Mouse (Mus musculus) adrenal gland, adult (tissue): ENCODE measurements at regions not wholly inside any gene's neighbourhood (a gene's known extent, or its start where the extent isn't known, plus 50 kb on each side); places are given as distances from the start of the nearest gene placed in this dataset.

Experiments used
- DNase-seq, 2 experiments: peaks; one replicate each; pipeline ENCODE4 v3.0.0; 2022 to 2023; ENCODE audit warnings: low spot score in 1 of 2; ENCODE audit not compliant: inconsistent age in 2 of 2

DNA sequence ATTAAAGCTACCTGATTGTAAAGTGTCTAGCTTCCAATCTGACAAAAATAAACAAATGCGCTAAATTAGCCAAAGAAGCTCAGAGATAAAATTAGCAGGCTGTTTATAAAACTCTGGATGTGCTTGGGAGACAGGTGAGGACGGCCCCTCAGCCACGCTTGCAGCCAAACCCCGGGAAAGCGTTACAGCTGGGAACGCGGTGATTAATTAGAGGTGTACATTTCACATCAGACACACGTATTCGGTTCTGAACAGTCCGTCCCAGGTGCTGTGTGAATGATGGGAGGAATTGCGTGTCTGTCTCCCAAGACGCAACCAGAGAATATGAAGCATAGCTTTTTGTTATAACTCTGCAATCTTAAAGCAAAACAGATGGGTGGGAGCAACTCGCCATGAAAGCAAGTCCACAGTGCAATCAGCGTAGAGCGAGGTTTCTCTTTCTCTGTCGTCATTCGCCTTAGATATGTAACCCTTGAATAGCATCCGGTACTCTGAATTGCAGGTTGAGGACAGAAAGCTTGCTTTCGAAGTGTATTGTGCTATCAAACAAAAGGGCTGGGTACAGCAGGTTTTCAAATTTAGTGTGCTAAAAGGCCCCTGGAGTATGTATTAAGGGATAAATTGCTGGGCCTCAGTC, 123.0 kb upstream of the Fn1 start:
- DNase-seq = no peak

DNA sequence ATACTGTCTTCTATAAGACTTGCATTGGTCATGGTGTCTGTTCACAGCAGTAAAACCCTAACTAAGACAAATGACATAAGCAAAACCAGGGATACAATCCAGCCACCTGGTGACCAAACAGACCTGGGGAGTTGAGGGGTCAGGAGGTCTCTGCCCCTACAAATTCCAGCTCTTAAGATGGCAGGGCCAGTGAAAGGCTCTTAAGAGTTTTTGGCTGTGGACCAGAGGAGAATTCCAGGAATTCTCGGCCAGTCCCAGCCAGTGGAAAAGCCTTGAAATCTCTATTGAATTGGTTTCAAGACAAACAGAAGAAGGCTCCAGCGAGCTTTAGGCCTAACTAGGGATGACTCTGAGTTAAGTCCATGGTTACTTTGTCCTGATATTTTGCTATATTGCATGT, 119.5 kb upstream of the Fn1 start:
- DNase-seq = no peak

DNA sequence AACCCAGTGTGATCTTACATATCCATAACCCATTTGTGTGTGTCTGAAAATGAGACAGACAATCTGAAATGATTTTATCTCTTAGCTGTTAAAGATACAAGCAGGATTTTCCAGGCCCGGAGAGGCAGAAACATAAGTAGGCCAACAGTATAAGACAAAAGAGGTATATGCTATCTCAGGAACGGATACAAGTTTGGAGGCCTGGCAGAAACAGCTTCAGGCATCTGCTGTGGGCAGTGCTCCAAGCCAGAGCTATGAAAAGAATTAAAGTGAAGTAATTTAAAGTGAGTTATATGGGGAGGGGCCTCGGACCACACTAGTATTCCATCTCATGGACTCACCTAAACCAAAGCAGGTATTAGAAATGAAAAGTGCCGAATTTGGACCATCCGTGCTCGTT, 118.8 kb upstream of the Fn1 start:
- no peak for DNase-seq

DNA sequence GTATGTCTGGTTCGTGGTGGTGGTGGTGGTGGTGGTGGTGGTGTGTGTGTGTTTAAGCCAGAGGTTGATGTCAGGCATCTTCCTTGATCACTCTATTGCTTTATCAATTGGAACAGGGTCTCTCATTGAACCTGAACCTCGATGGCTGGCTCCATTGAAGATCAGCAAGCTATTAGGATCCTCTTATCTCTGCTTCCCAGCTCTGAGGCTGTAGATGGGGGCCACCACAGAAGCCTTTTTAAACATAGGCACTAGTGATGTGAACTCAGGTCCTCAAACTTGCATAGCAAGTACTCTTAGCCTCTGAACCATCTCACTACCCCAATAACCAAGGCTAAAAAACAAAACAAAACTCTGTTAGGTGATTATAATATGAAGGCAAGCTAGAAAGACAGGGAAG, 116.6 kb upstream of the Fn1 start:
- DNase-seq = no peak

DNA sequence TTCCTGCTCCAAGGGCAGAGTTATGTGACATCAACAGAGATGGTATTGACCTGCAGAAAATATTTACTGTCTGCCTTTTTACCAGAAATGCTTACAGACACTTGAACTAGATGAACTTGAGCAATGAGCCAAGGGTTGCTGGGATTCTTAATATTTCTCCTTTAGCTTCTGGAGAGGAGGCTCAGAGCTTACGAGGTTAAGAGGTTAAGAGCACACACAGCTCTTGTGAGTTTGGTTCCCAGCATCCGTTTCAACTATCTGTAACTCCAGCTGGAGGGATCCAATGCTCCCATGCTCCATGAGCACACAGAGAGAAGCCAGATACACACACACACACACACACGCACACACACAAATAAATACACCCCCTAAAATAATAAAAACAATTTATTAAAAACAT, 114.7 kb upstream of the Fn1 start:
- no peak for DNase-seq

DNA sequence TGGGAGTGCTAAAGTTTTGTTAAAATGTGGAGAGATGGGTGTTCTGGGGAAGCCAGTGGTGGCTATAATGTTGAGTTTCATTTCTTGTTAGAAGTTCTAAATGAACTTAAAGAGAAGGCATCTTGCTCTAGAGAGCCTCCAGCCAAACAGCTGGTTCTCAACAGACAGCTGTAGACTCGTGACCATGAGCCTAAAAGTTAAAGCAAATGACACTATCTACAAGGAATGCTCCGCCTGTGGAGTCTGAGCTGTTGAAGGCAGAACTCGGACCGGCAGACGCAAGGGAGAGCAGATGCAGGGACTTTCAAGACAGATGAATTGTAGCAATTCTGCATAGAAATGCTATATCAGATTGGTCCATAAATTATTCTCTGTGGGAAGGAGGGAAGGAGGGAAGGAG, 114.1 kb upstream of the Fn1 start:
- DNase-seq = no peak

DNA sequence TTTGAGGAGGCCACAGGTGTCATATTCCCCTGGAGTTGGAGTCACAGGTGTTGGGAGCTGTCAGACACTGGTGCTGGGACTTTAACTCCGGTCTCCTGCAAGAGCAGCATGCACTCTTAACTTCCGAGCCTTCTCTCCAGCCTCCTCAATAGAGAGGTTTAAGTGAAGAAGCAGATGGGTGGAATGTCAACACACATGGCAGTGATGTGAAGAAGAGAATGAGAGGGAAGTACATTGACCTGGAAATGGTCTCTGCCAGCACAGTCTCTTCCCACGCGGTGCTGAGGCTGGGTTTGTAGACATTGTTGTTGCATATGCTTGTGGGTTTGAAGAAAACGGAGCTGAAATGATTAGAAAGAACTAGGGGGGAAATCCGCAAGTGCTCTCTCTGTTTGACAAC, 112.0 kb upstream of the Fn1 start:
- DNase-seq = no peak

DNA sequence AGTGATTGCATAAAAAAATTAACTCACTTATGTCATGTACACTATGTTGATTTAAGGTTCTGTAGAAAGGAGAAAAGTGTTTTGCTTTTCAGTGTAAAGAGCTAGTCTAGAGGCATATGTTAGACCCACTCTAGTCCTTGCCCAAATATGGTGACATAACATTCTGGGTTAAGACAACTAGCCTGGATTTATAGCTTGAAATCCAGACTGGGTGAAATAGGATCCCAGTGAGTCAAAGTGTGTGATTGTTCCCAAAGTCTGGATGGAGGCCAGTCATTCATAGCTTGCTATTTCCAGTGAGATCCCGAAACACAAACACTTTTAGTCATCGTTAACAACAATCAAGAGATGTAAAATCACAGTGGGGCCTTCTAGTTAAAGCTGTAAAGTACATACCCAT, 110.5 kb upstream of the Fn1 start:
- DNase-seq = peak; percentile 15 to 33

DNA sequence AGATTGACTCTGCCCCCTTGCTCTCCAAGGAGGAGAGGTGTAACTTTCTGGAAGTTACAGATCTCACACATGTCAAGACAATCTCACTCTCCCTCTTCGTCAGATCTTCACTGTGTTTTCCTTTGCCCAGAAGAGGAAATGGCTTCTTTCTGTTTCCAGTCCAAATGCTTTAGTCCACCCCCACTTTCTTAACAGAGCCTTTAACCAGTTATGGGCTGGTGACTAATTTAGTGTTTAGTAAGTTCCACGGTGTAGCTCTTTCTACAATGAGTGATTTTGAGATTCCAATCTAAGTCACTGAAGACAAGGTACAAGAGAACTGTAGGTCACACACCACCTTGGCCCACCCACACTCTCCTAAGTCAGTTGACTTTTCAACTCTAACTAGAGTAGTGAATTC, 107.3 kb upstream of the Fn1 start:
- DNase-seq = no peak

DNA sequence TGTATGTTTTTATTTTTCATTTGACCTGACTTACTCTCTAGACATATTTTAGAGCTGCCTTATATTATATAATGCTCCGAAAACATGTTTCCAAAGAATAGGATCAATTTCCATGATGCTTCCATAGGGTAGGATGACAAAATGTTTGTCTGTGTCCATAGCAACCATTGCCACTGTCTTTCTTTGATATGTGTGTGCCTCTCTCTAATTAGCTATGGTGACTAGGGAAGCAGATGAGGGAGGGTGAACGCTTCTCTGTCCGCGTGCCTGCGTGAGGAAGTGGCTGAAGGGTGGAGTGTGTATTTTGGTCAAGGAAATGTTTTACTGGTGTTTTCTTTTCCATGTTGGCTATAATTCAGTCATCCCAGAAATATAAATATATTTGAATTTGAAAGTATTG, 104.2 kb upstream of the Fn1 start:
- DNase-seq = no peak

DNA sequence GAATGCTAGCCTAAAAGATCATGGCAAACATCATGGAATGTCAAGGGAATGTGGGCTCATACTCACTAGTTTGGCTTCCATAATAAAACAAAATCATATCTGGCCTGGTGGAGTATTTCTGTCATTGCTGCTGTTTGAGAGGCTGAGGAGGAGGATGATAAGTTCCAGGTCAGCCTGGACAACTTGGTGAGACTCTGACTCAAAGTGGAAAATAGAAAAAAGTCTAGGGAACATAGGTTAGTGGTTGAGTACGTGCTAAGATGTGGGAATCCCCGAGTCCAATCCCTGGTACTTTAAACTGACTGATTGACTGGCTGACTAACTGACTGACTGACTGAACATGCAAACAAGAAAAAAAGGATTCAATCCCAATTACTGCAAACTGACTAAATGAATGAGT, 103.2 kb upstream of the Fn1 start:
- DNase-seq = no peak

DNA sequence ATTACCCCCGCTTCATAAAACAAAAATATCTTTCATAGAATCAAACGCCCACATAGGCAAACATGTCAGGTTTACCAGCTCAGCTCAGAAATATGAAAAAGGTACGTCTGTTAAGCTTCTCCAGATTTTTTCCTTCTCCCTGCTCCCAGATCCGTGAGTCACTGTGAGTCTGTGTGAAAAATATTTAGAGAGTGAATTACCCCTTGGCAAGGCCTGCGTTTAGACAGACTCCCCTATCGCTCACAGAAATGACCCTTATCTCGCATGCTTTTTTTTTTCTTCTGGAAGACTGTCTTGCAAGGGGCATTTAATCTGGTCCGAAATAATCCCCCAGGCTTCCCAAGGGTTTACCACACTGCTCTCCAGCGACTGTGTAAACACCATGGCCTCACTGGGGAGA, 102.4 kb upstream of the Fn1 start:
- no peak for DNase-seq

DNA sequence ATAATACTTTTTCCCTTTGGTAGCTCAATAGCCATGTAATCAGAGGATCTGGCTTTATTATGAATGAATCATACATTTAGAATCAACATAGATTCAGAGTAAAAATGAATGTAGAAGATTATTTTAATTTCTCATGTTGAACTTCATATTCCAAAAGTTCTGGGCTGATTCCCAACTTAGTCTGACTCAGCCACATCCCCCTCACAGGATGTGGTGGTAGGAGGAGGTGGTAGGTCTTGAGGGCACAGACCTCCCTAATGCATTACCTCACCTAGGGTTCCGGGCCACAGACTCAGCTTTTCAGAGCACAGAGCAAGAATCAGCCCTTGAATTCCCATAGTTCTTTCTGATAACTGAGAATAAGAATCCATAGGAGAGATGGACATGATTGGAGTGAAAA, 99.4 kb upstream of the Fn1 start:
- no peak for DNase-seq

DNA sequence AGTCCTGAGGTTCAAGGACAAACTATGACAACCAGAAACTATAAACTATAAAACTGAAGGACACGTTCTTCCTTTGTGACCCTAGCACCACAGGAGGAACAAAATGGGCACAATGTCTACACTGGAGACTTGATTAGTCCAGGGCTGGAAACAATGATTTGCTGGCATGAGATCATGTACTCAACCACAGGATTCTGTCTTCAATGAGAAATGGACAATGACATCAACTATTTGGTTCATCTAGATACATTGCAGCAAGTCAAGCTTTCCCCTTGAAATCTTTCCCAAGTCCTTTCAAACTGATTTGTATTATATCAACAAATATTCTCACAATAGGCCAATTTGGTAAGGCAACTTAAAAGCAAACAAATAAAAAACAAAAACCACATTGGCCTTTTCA, 98.6 kb upstream of the Fn1 start:
- no peak for DNase-seq

DNA sequence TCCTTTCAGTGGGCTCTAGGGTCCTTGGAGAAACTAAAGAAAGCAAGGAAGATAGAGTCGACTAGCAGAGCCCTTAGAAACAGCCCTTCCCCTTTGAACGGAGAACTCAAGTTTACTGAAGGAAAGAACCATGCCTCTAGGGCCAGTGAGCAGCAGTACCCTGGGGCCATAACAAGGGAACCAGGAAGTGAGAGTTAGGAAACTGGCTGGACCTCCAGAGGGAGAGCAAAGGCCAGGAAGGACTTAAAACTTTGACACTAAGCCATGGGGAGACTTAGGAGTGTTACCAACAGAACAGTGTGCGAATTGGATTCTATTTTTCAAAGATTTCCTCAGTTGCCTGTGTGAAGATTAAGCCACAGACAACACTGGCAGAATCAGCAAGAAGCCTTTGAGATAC, 82.6 kb upstream of the Fn1 start:
- peak in 1 of 2 experiments; percentile 24 for DNase-seq

DNA sequence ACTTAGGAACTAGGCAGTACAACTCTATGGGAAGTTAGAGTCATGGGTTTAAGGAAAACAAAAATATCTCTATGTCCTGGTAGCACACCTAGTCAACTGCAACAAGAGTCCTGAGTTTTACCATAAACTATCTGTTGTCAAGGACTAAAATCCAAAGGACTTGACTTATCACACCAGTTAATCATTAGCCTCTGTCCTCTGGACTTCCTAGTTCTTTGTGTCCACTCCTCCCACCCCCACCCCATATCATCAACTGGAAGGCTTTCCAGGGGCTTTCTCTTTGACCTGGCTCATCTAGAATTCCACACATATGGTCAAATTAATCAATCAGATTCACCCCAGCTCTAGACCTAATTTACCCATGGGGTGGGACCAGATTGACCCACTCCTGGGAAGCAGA, 78.6 kb upstream of the Fn1 start:
- DNase-seq = no peak

DNA sequence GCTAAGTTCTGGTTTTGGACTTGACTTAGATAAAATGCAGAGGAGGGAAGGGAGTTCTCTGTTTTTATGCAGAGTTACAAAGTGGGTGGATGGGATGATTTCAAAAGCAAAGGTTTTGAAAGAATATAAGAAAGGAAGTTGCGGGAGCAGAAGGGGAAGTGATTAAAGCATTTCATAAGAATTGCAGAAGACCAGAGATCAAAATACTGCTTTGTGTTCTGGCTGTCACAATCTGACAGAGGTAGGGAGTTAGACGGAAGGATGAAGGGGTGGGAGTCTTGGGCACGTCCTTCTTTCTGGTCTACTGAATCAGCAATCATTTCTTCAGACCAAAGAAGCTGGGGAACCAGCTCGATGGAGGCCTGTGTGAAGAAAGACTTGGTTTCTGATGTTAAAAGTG, 78.0 kb upstream of the Fn1 start:
- no peak for DNase-seq

DNA sequence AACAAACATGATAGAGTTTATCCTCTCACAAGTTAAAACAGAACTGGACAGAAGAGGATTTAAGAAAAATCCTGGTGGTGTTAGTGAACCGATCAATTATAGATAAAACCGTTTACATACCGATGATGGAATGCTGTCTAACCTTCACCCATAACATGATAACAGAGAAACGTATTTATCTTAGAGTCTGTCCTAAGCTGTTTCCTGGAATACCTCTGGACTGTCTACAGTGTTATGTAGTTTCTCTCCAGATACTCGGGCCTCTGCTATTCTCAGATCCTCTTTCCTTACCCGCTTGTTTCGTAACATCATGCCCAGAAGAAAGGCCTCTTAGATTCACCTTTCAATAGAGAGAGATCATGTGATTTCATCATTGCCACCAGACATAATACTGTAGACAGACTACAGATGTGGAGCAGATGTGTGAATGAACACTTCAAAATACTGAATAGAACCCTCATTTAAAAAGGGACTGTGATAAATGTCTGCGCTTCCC, 75.9 kb upstream of the Fn1 start:
- no peak for DNase-seq

DNA sequence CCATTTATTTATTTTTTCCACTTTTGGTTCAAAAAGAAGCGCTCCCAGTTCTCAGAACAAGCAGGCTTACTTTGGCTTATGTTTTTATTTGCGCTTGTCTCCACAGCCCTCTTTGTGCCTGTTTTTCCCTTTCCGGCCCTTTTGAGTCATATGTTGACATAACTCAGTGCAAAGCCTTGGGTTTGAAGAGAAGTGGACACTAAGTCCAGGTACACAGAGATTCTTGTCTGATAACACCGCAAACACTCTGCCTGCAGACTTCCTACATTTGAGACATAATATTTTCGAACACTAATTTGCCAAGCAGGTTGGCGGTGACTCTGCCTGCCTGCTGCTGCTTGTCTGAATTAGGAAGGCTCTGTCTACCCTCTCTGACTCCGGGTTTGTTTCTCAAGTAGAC, 70.8 kb upstream of the Fn1 start:
- DNase-seq = no peak

DNA sequence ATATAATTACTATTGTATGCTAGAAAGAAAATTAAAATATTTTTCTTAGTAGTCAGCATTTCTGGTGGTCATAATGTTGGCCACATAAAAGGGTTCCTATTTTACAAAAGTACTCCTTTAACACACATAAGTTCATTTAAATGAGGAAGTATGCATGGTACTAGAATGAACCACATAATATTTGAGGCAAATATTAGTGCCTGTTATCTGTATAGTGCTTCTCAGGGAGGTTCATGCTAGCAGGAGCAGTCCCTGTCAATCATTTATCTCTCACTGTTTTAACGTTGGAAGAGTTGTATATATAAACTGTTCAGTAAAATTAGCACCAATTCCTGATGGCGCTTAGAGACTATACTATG, 70.0 kb upstream of the Fn1 start:
- no peak for DNase-seq

DNA sequence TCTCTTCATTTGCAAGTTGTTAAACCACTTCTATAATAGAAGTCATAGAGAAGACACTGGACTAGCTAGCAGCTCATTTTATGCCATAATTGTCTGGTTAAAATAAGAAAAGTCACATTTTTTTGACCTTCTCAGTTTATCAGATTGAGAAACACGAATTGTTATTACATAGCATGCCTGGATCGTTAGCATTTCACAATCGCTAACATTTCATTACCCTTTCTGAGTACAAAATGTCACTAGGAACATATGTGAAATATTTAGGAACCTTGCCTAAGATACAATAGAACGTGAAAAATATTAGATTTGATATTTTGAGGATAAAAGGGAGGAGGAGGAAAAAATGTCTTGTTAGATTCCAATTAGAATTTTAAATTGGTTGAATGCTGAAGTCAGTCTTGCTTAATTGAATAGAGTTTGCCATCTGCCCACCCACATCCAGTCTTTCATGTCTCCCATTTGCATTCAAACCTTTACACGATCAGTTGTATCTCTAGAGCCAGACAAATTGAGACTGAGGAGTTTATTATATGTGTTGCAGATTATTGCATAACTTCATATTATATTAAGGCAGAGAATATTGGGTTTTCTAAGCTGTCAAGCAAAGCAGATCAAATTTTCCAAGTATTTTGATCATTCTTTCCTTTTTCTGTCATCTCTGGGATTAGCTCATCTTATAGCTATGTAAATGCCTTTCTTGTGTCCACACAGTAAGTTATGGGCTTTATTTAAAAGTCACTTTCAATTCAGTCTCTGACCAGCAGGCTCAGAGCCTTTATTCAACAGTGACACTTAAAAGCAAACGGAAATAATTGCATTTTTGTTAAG, 69.4 kb upstream of the Fn1 start:
- no peak for DNase-seq
